ENCODE assay signal across 15 mouse cellular contexts in the genomic region with DNA sequence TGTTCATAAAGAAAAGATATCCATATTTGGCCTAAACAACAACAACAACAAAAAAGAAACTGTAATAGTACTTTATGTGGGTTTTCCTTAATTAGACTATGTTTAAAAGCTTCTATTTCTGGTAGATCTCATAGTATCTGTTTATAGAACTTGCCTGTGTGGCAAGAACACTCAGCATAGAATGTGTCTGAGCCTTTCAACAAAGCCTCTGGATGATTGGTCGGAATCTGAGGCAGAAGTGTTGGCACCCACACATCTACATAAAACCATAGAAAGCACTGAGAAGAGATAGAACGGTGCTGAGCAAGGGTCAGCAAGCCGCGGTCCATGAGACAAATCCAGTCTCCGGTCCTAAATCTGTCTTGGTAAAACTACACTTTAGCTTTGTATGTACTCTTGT.
"Had no signal": no experiment of that assay in that cellular context is flagged by ENCODE, and none has a peak within 500 bp of the region (broad histone marks: within the 10 kb centered on the region; RNA-seq: fewer than 3 reads in every experiment).

No protein-coding gene starts in this region.

- H3K4me1 ChIP-seq: limb, embryonic 12.5 days; liver, embryonic 13.5 days; lung, embryonic 15.5 days; megakaryocyte, embryonic 14.5 days; midbrain, embryonic 12.5 days; stomach, embryonic 15.5 days had no signal

- H3K27me3 ChIP-seq: limb, embryonic 12.5 days; liver, embryonic 13.5 days; lung, embryonic 15.5 days; megakaryocyte, embryonic 14.5 days; midbrain, embryonic 12.5 days; stomach, embryonic 15.5 days had no signal

- H3K27ac ChIP-seq: layer of hippocampus, adult 2 months; limb, embryonic 12.5 days; liver, embryonic 13.5 days; lung, embryonic 15.5 days; macrophage; midbrain, embryonic 12.5 days; stomach, embryonic 15.5 days had no signal

- H3K4me3 ChIP-seq: layer of hippocampus, adult 2 months; limb, embryonic 12.5 days; liver, embryonic 13.5 days; lung, embryonic 15.5 days; megakaryocyte, embryonic 14.5 days; midbrain, embryonic 12.5 days; stomach, embryonic 15.5 days had no signal

- H3K9ac ChIP-seq: limb, embryonic 12.5 days; liver, embryonic 13.5 days; liver, postnatal 0 days; lung, embryonic 15.5 days; midbrain, embryonic 12.5 days; stomach, embryonic 15.5 days had no signal

- H3K4me2 ChIP-seq: limb, embryonic 12.5 days; liver, embryonic 13.5 days; lung, embryonic 15.5 days; midbrain, embryonic 12.5 days; stomach, embryonic 15.5 days had no signal

- ATAC-seq: liver, postnatal 0 days had no signal

- H3K36me3 ChIP-seq: limb, embryonic 12.5 days; liver, embryonic 13.5 days; lung, embryonic 15.5 days; midbrain, embryonic 12.5 days; stomach, embryonic 15.5 days had no signal

- DNase-seq: kidney, postnatal 10 days; kidney, postnatal 4 days; liver; liver, embryonic 13.5 days; liver, postnatal 0 days; lung, postnatal 14 days; right cerebral cortex, postnatal 14 days; thymus, postnatal 36 days had no signal

- H3K9me3 ChIP-seq: limb, embryonic 12.5 days; liver, embryonic 13.5 days; lung, embryonic 15.5 days; megakaryocyte, embryonic 14.5 days; midbrain, embryonic 12.5 days; stomach, embryonic 15.5 days had no signal
